Mouse (Mus musculus) forebrain, embryonic 14.5 days (tissue): ENCODE data around the gene Dalrd3. TPM values are rescaled to one million over a fixed set of nuclear protein-coding genes. Genes with fewer than 3 reads are reported as not detected.

ENCODE experiments used
- ATAC-seq: fragments of 200-750 bp; cut with Nextera tagmentation; 2 replicates; pipeline ENCODE4 v1.8.0; 2017; ENCODE audit warnings: mild to moderate bottlenecking, moderate library complexity
- DNase-seq: peaks from one replicate; pipeline ENCODE4 v3.0.0-alpha.2; 2015; ENCODE audit warnings: low spot score
- H3K27ac ChIP-seq: fragments of 300-500 bp; sonication (generic); 2 replicates; pipeline ENCODE4 v1.5.1; 2014; ENCODE audit warnings: low read depth, mild to moderate bottlenecking, control low read depth, low read length, moderate library complexity
- H3K27me3 ChIP-seq: fragments of 300-500 bp; sonication (generic); replicated peaks from 2 replicates; pipeline ENCODE4 v1.6.1; 2014; ENCODE audit warnings: low read length, control low read depth, mixed read lengths; ENCODE audit not compliant: control insufficient read depth, insufficient read depth
- H3K36me3 ChIP-seq: fragments of 300-500 bp; sonication (generic); 2 replicates; pipeline ENCODE4 v1.6.1; 2014; ENCODE audit warnings: low read length, control low read depth; ENCODE audit not compliant: control insufficient read depth, insufficient read depth
- H3K4me1 ChIP-seq: fragments of 300-500 bp; sonication (generic); 2 replicates; pipeline ENCODE4 v1.6.1; 2014; ENCODE audit warnings: antibody characterized with exemption, low read length, control low read depth; ENCODE audit not compliant: control insufficient read depth, insufficient read depth
- H3K4me2 ChIP-seq: fragments of 300-500 bp; sonication (generic); 2 replicates; pipeline ENCODE4 v1.6.1; 2014; ENCODE audit warnings: mild to moderate bottlenecking, control low read depth, low read length
- H3K4me3 ChIP-seq: fragments of 300-500 bp; sonication (generic); 2 replicates; pipeline ENCODE4 v1.5.1; 2014; ENCODE audit warnings: low read depth, low read length, control low read depth
- H3K9ac ChIP-seq: fragments of 300-500 bp; sonication (generic); 2 replicates; pipeline ENCODE4 v1.6.1; 2014; ENCODE audit warnings: mild to moderate bottlenecking, low read length, control low read depth, moderate library complexity
- H3K9me3 ChIP-seq: fragments of 300-500 bp; sonication (generic); replicated peaks from 2 replicates; pipeline ENCODE4 v1.6.1; 2016; ENCODE audit warnings: low read length, control low read depth, mixed read lengths; ENCODE audit not compliant: control insufficient read depth
- WGBS: fragments of 180-500 bp; shearing (Covaris S2); extraction: QIAGEN DNeasy Blood & Tissue Kit; methylation state at CpG from one replicate; pipeline ENCODE4 v1.1.7; 2014; 5-methylcytosine and 5-hydroxymethylcytosine counted together
- polyA plus RNA-seq: library from polyadenylated mRNA; unstranded; fragments of >200 nt; fragmentation: Nextera tagmentation; extraction: Ambion mirVana; gene quantifications from 2 replicates; pipeline ENCODE4 v1.2.1, GENCODE M21; 2014

Dalrd3 gene
- polyA plus RNA-seq, 1 experiment from 2014 or later: 190 TPM

DNA sequence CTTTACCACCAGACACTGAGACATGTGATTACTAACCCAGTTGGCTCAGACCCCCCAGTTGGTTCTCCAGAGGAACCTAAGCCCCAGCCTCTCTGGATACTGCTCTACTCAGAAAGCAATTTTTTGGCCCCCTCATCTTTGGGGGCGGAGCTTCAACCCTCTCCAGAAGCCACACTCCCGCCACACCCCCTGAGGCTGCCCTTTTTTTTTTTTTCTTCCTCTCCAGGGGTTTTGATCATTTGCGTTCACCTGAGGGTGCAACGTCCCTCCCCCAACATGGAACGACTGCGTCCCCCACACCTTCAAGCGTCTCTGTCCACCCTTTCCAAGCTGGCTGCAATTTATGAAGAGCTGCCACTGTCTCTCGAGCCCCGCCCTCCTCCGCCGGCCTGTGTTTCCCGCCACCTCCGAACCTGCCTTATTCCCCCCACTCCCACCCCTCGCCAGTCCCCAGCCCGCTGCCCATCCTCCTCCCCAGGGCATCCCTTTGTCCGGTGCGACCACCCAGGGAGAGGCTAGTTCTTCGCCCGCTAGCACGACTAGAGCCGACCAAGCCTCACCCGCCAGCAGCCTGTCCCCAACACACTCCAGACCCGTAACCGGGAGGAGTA, 8.4 kb downstream of the Dalrd3 start:
- H3K36me3 ChIP-seq: peaks cover 38% of the 10 kb centered on the region
- peak; percentile 19 for ATAC-seq
- peak overlapping the region; percentile 62 for H3K4me2 ChIP-seq
- peaks cover 26% of the 10 kb centered on the region for H3K4me1 ChIP-seq
- peak overlapping the region; percentile 82 for H3K4me3 ChIP-seq
- under 1% methylated on average over 24 of the region's 24 CpGs for WGBS
- H3K9me3 ChIP-seq: no peaks in the 10 kb centered on the region
- peak overlapping the region; percentile 91 for H3K9ac ChIP-seq
- no peaks in the 10 kb centered on the region for H3K27me3 ChIP-seq
- H3K27ac ChIP-seq: peak overlapping the region; percentile 93
- DNase-seq: peak; percentile 61

- peak; percentile 98 for DNase-seq
- Histone ChIP-seq H3K27me3 (no peaks in the 10 kb centered on the region), H3K4me3 (peak within 1 kb of the TSS; percentile 82), H3K9ac (peak within 1 kb of the TSS; percentile 91), H3K36me3 (peaks cover 35% of the 10 kb centered on the region), H3K4me2 (peak within 1 kb of the TSS; percentile 62), H3K4me1 (peaks cover 26% of the 10 kb centered on the region), H3K9me3 (no peaks in the 10 kb centered on the region), H3K27ac (peak within 1 kb of the TSS; percentile 93)
- ATAC-seq: peak; percentile 98
- WGBS: 5% methylated on average over 51 of the region's 51 CpGs
These were observed 9.1 kb downstream of the Dalrd3 start, which contains the start of gene Wdr6 for GRCm38 (mm10) chr9:108578545-108579343. Gene Wdr6 (minus strand): TSS chr9:108578739.

- Histone ChIP-seq H3K9ac (peak overlapping the region; percentile 66), H3K4me1 (peaks cover 24% of the 10 kb centered on the region)
- 69% methylated on average over 5 of the region's 5 CpGs for WGBS
These were observed 9.6 kb downstream of the Dalrd3 start for GRCm38 (mm10) chr9:108579344-108579690.

GRCm38 (mm10) chr9:108587571-108588180, 18.0 kb downstream of the Dalrd3 start:
- Histone ChIP-seq H3K4me2 (peak overlapping the region; percentile 49), H3K27ac (peak overlapping the region; percentile 96), H3K9ac (peak overlapping the region; percentile 56), H3K4me1 (peaks cover 25% of the 10 kb centered on the region), H3K27me3 (no peaks in the 10 kb centered on the region), H3K4me3 (no peak overlapping the region; the same call in 1 of the 2 replicates), H3K9me3 (no peaks in the 10 kb centered on the region), H3K36me3 (0 out of 2 replicates have a peak, but pooled peaks cover 5% of the 10 kb centered on the region)
- WGBS: 1% methylated on average over 14 of the region's 14 CpGs
- DNase-seq: peak; percentile 97
- peak; percentile 98 for ATAC-seq

More at GRCm38 (mm10) chr9:108579344-108579690, 9.6 kb downstream of the Dalrd3 start:
- peak overlapping the region; percentile 62 for H3K4me2 ChIP-seq
- H3K27ac ChIP-seq: peak overlapping the region; percentile 93
- H3K4me3 ChIP-seq: peak overlapping the region; percentile 82
- no peak for ATAC-seq
- peaks cover 30% of the 10 kb centered on the region for H3K36me3 ChIP-seq
- no peak for DNase-seq
- H3K27me3 ChIP-seq: no peaks in the 10 kb centered on the region
- no peaks in the 10 kb centered on the region for H3K9me3 ChIP-seq

- 75% methylated on average over 5 of the region's 5 CpGs for WGBS
- no peak overlapping the region for H3K4me2 ChIP-seq
- no peak overlapping the region for H3K9ac ChIP-seq
- H3K9me3 ChIP-seq: no peaks in the 10 kb centered on the region
- DNase-seq (peak; percentile 54), ATAC-seq (no peak)
- H3K27ac ChIP-seq: peak overlapping the region; percentile 96
- H3K36me3 ChIP-seq: no peaks in the 10 kb centered on the region
- H3K4me1 ChIP-seq: peaks cover 25% of the 10 kb centered on the region
- no peak overlapping the region for H3K4me3 ChIP-seq
- no peaks in the 10 kb centered on the region for H3K27me3 ChIP-seq
These were observed 19.5 kb downstream of the Dalrd3 start for GRCm38 (mm10) chr9:108589229-108589628.

DNA sequence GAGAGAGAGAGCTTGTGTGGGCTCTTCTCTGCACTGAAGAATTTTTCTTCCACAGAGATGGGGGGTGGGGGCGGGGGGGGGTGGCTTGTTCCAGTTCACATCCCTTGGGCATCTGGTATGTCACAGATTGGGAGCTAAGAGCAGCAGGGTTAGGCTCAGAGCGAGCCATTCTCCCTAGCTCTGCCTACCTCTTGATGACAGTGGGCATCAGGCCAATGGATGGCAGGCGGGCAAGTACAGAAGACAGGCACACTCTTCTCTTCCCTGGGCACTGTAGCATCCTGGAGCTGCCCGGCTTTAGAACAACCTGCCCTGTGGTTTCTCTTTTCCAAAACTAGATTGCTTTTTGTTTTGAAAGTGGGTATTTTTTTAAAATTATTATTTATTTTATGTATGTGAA, 21.8 kb downstream of the Dalrd3 start:
- H3K27ac ChIP-seq: no peak overlapping the region
- no peaks in the 10 kb centered on the region for H3K27me3 ChIP-seq
- no peak overlapping the region for H3K4me2 ChIP-seq
- H3K36me3 ChIP-seq: no peaks in the 10 kb centered on the region
- ATAC-seq: no peak
- peaks cover 25% of the 10 kb centered on the region for H3K4me1 ChIP-seq
- no peak overlapping the region for H3K4me3 ChIP-seq
- no peaks in the 10 kb centered on the region for H3K9me3 ChIP-seq
- peak; percentile 20 for DNase-seq
- H3K9ac ChIP-seq: no peak overlapping the region
- WGBS: 72% methylated on average over 4 of the region's 4 CpGs

DNA sequence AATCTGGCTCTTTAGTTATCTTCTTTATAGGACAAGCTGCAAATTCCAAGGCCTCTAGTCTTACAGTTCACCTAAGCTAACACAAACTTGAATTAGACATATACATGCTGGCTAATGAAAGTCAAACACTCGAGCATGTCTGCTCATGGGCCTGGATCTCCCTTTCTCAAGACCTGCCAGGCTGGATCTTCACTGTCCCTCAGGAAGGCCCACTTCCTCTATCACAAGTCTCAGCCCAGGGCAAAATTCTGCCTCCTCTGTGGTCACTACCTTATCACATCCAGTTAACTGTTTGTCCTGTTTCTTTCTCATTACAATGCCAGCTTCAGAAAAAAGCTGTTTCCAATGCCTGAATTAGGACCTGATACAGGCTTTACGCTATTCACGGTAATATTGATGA, 24.7 kb downstream of the Dalrd3 start:
- Histone ChIP-seq H3K9me3 (no peaks in the 10 kb centered on the region), H3K4me1 (no peaks in the 10 kb centered on the region), H3K4me3 (no peak overlapping the region), H3K4me2 (no peak overlapping the region), H3K27me3 (no peaks in the 10 kb centered on the region), H3K9ac (no peak overlapping the region), H3K36me3 (no peaks in the 10 kb centered on the region), H3K27ac (no peak overlapping the region)
- no peak for DNase-seq
- 88% methylated on average over 3 of the region's 3 CpGs for WGBS
- ATAC-seq: no peak

DNA sequence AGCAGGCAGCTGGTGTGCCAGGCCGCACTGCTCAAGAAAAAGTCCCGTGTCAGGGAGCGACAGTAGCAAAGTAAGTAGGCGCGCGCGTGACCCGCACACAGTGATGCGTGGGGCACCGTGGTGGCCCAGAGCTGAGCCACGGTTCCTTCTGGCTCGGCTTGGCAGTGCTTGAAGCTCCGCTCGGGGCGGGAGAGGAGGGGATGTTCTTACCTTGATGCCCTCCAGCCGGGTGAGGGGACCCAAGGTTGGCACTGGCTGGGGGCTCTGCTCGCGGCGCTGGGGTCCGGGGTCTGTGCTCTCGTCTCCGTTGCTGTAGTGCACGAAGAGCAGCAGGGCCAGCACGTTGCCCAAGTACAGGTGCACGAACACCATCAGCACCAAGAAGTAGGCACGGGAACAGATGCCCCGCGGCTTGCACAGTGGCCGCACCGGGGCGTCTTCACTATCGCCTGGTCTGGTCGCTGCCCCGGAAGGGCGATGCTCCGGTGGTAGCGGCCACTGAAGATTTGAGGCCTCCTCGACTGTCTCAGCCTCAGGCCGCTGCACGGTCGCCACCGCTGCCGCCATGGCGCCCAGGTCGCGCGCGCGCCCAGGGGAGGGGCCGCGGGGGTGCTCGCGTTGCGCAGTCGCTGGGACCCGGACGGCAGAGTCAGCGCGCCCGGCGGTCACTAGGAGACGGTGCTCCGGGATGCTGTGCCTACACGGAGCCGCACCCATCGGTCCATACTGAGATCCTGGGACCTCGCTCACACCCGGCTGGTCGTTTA, 27.5 kb downstream of the Dalrd3 start, which contains the start of gene P4htm:
Gene P4htm, minus strand, starts transcription at position 670 of the 767 bp plus-strand sequence.
- Histone ChIP-seq H3K27me3 (no peaks in the 10 kb centered on the region), H3K4me1 (no peaks in the 10 kb centered on the region), H3K4me2 (peak within 1 kb of the TSS; percentile 91), H3K9ac (peak within 1 kb of the TSS; percentile 81), H3K27ac (peak within 1 kb of the TSS; percentile 71; the same call in 1 of the 2 replicates), H3K36me3 (0 out of 2 replicates have a peak, but pooled peaks cover 3% of the 10 kb centered on the region), H3K9me3 (no peaks in the 10 kb centered on the region), H3K4me3 (peak within 1 kb of the TSS; percentile 73)
- peak; percentile 76 for DNase-seq
- peak; percentile 90 for ATAC-seq
- WGBS: under 1% methylated on average over 57 of the region's 69 CpGs
